Mouse (Mus musculus) hindbrain, postnatal 0 days (tissue): Measurements from ENCODE around the gene Camkmt. TPM values are rescaled to one million over a fixed set of nuclear protein-coding genes. Genes with fewer than 3 reads are reported as not detected.
A peak's percentile ranks its signal among the peaks of the same experiment; 100 is the strongest.

ENCODE experiments used
- ATAC-seq: fragments of 200-750 bp; cut with Nextera tagmentation; 2 replicates; pipeline ENCODE4 v1.8.0; 2017; ENCODE audit warnings: mild to moderate bottlenecking, moderate TSS enrichment, moderate library complexity
- DNase-seq: peaks from one replicate; pipeline ENCODE4 v3.0.0-alpha.2; 2015; ENCODE audit warnings: low spot score
- H3K27ac ChIP-seq: fragments of 300-500 bp; sonication (generic); 2 replicates; pipeline ENCODE4 v1.5.1; 2014; ENCODE audit warnings: mild to moderate bottlenecking
- H3K27me3 ChIP-seq: fragments of 300-500 bp; sonication (generic); 2 replicates; pipeline ENCODE4 v1.6.1; 2014; ENCODE audit warnings: low read length, mixed read lengths; ENCODE audit not compliant: insufficient read depth
- H3K36me3 ChIP-seq: fragments of 300-500 bp; sonication (generic); 2 replicates; pipeline ENCODE4 v1.6.1; 2014; ENCODE audit warnings: low read length, mixed read lengths; ENCODE audit not compliant: insufficient read depth
- H3K4me1 ChIP-seq: fragments of 300-500 bp; sonication (generic); 2 replicates; pipeline ENCODE4 v1.6.1; 2014; ENCODE audit warnings: antibody characterized with exemption, low read length, mixed read lengths; ENCODE audit not compliant: insufficient read depth
- H3K4me2 ChIP-seq: fragments of 300-500 bp; sonication (generic); 2 replicates; pipeline ENCODE4 v1.6.1; 2014; ENCODE audit warnings: low read depth, mild to moderate bottlenecking, low read length, moderate library complexity, mixed read lengths
- H3K4me3 ChIP-seq: fragments of 300-500 bp; sonication (generic); 2 replicates; pipeline ENCODE4 v1.5.1; 2014; ENCODE audit warnings: low read length
- H3K9ac ChIP-seq: fragments of 300-500 bp; sonication (generic); replicated peaks from 2 replicates; pipeline ENCODE4 v1.6.1; 2014; ENCODE audit warnings: mild to moderate bottlenecking, low read length, moderate library complexity, mixed read lengths
- H3K9me3 ChIP-seq: fragments of 300-500 bp; sonication (generic); 2 replicates; pipeline ENCODE4 v1.6.1; 2016; ENCODE audit warnings: low read length, mixed read lengths
- CTCF ChIP-seq: IDR thresholded peaks from 2 replicates; pipeline ENCODE4 v1.5.1; 2016; ENCODE audit warnings: antibody characterized with exemption, control low read depth, low read depth
- WGBS: fragments of 180-500 bp; shearing (Covaris S2); extraction: QIAGEN DNeasy Blood & Tissue Kit; methylation state at CpG from one replicate; pipeline ENCODE4 v1.1.7; 2014; 5-methylcytosine and 5-hydroxymethylcytosine counted together
- polyA plus RNA-seq: library from polyadenylated mRNA; unstranded; fragments of >200 nt; fragmentation: Nextera tagmentation; extraction: Ambion mirVana; gene quantifications from 2 replicates; pipeline ENCODE4 v1.2.1, GENCODE M21; 2015
- total RNA-seq: library from RNA; depleted of rRNA; stranded (reverse); fragments of >200 nt; gene quantifications from 2 replicates; pipeline ENCODE4 v1.2.3, GENCODE M21; 2014

The Camkmt gene
- total and polyA plus RNA-seq, 2 experiments from 2014 or later = 8.4 to 15.9 TPM

DNA sequence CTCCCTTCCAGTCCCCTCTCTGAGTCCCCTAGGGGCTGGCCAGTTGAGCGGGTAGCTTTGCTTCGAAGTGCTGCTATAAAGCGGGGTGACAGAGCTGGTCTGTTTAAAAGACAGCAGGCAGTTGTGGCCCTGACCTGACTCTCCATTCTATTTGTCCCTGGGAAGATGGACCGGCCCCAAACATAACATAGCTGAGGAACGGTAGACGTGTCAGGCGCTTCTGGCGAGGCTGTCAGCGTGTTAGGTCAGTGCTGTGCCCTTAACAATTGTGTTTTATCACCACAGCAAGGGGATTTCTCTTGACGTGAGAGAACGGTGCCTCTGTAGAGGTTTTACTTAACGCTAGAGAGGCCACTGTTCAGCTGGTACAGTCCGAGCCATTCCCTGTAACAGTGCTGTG is 86.9 kb downstream of the Camkmt start:
- Histone ChIP-seq H3K27me3 (no peaks in the 10 kb centered on the region), H3K27ac (no peak overlapping the region), H3K9me3 (no peaks in the 10 kb centered on the region), H3K4me3 (no peak overlapping the region), H3K9ac (no peak overlapping the region), H3K4me2 (no peak overlapping the region), H3K36me3 (no peaks in the 10 kb centered on the region), H3K4me1 (no peaks in the 10 kb centered on the region)
- ATAC-seq = no peak
- no peak for TF ChIP-seq CTCF
- no peak for DNase-seq
- 52% methylated on average over 13 of the region's 13 CpGs for WGBS

DNA sequence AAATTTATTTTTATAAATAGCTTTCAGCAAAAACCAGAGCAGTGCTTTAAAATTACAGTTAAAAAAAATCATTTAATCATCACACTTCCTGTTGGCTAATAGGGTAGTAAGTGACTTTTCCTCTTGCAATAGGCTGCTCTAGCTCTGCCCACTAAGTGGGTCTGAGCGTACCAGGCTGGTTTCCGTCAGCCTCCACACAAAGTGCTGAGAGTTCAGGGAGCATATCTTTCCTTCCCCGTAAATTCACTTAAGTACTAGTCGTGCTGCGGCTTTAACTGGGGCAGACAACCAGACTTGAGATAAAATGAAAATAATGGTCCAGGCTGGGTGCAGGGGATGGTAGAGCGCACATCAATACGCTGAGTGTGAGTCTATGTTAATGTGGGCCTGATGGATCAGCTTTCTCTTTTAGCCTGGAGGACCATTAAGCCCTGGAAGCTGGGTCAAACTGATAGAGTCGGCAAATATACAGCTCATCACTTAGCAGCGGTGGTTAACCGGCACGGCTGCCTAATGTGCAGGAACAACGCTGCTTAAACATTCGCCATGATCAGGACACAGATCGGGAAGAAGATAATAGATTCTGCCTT is 90.2 kb downstream of the Camkmt start:
- Histone ChIP-seq H3K4me2 (peak overlapping the region; percentile 40), H3K27ac (no peak overlapping the region), H3K27me3 (no peaks in the 10 kb centered on the region), H3K36me3 (no peaks in the 10 kb centered on the region), H3K9me3 (no peaks in the 10 kb centered on the region), H3K9ac (no peak overlapping the region), H3K4me3 (no peak overlapping the region), H3K4me1 (no peaks in the 10 kb centered on the region)
- 34% methylated on average over 14 of the region's 14 CpGs for WGBS
- no peak for TF ChIP-seq CTCF
- DNase-seq = peak; percentile 13
- ATAC-seq = no peak

DNA sequence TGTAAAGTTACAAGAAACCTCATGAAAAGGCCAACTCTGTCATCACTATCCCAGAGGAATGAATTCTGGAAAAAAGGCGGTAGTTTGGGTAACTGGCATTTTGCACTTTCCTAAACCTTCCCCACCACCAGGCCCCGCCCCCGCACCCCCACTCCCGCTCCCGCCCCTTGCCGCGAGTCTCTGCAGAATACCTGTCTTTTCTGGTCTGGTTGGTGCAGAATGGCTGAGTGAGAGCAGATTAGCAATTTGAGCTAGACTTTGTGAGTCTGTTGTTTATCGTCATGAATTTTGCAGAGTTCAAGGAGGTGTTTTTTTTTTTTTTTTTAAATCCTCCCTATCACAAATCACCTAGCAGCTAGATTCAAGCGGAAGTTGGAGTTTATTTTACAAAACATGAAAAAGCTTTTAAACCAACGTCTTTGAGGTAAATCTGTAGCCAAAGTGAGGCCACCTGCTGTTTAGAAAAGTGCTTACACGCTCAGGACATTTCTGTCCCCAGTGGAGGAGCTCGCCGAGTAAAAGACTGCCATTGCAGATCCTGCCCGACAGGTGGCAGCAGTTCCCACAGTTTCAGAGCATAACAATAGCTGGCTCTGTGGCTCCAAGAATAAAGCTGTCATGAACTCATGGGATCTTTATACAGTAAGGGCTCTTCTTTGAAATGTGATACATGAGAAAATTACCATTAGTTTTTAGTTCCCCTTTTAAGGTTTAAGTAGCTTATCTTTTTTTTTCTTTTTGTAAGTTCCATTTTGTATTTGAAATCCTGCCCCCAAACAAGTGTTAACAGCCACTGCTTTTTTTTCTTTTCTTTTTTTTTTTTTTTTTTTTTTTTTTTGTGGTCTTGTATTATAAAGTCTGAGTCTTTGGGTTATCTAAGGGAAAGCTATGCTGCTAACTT is 99.1 kb downstream of the Camkmt start:
- no peaks in the 10 kb centered on the region for H3K27me3 ChIP-seq
- H3K4me3 ChIP-seq = peak overlapping the region; percentile 25
- H3K4me2 ChIP-seq = peak overlapping the region; percentile 54
- 6% methylated on average over 14 of the region's 14 CpGs for WGBS
- no peaks in the 10 kb centered on the region for H3K36me3 ChIP-seq
- DNase-seq (peak; percentile 94), ATAC-seq (peak; percentile 89)
- H3K9ac ChIP-seq = no peak overlapping the region
- peak; percentile 95 for TF ChIP-seq CTCF
- no peak overlapping the region for H3K27ac ChIP-seq
- H3K9me3 ChIP-seq = no peaks in the 10 kb centered on the region
- H3K4me1 ChIP-seq = no peaks in the 10 kb centered on the region

DNA sequence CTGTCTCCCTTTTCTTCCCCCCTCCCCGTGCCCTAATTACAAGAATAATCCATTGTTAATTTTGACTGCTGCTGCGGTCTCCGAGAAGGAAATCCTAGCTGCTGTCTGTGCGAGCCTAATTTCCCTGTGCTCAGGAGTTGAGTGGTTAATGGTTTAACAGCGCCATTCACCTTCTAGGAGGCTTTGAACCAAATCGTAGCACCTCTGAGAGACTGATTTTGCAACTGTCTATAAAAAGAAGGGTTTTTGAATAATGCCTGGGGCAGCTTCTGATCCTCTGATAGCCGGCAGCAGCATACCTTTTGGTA is 99.7 kb downstream of the Camkmt start:
- H3K4me3 ChIP-seq = no peak overlapping the region
- 29% methylated on average over 7 of the region's 7 CpGs for WGBS
- no peaks in the 10 kb centered on the region for H3K36me3 ChIP-seq
- H3K27me3 ChIP-seq = no peaks in the 10 kb centered on the region
- H3K9ac ChIP-seq = no peak overlapping the region
- ATAC-seq (no peak), DNase-seq (peak; percentile 13)
- no peaks in the 10 kb centered on the region for H3K4me1 ChIP-seq
- H3K27ac ChIP-seq = no peak overlapping the region
- no peaks in the 10 kb centered on the region for H3K9me3 ChIP-seq
- H3K4me2 ChIP-seq = peak overlapping the region; percentile 36; the same call in 1 of the 2 replicates
- no peak for TF ChIP-seq CTCF

DNA sequence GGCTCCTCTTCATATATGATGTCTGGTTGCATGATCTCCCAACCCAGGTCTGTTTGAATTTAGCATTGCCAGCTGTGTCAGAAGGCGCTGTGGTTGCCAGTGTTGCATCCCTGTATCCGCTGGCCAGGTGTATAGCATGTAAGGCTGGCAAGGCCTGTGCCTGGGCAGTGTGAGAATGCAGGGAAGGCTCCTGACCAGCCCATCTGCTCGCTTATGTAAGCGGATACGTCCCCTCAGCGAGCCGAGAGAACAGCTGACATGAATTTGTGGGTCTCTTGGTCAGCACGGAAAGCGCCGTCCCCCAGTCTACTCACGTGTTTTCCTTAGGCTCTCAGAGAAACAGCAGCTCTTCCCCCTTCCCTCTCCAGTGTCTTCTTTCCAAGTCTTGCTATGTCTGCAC is 102.9 kb downstream of the Camkmt start:
- H3K9ac ChIP-seq = no peak overlapping the region
- H3K27ac ChIP-seq = no peak overlapping the region
- H3K4me1 ChIP-seq = no peaks in the 10 kb centered on the region
- no peaks in the 10 kb centered on the region for H3K36me3 ChIP-seq
- no peaks in the 10 kb centered on the region for H3K9me3 ChIP-seq
- H3K4me3 ChIP-seq = no peak overlapping the region
- TF ChIP-seq CTCF = no peak
- H3K4me2 ChIP-seq = no peak overlapping the region
- no peak for ATAC-seq
- WGBS = 90% methylated on average over 11 of the region's 11 CpGs
- H3K27me3 ChIP-seq = no peaks in the 10 kb centered on the region
- no peak for DNase-seq

DNA sequence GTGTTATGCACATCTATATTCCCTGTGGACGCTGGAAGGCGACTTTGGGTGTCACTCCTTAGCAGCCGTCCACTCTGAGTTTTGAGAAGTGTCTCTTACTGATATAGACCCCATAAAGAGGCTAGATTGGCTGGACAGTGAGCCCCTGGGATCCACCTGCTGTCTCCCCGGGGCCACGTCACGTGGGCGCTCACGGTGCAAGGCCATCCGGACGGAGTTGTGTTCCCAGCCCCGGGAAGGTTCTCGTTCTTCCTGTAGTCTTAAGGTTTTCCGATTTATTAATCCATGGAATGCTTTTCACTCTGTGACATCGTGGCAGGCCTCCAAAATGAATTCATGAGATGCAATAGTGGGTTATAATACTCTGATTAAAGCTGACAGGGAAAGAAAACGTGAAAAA is 108.4 kb downstream of the Camkmt start:
- Histone ChIP-seq H3K27me3 (no peaks in the 10 kb centered on the region), H3K9ac (no peak overlapping the region), H3K9me3 (no peaks in the 10 kb centered on the region), H3K27ac (no peak overlapping the region), H3K36me3 (no peaks in the 10 kb centered on the region), H3K4me3 (no peak overlapping the region), H3K4me2 (no peak overlapping the region), H3K4me1 (no peaks in the 10 kb centered on the region)
- ATAC-seq (no peak), DNase-seq (no peak)
- TF ChIP-seq CTCF = no peak
- 82% methylated on average over 15 of the region's 15 CpGs for WGBS

DNA sequence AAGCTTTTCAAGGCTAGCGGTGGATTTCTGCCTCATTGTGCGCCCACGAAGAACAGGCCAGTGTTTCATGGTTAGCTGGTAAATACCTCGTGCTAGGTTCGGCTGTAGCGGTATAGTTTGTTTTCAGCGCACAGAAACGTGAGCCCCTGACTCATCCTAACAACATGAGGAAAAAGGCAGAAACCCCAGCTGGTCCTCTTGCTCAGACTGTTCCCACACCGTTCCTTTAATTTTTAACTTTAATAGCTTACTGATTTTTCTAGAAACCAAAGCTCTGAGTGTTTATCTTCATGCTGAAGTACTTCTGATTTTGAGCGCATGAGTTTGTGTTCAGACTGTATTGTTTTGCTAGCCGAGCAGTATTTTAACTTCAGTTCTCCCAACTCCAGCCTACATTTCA is 109.0 kb downstream of the Camkmt start:
- H3K9me3 ChIP-seq = no peaks in the 10 kb centered on the region
- H3K9ac ChIP-seq = no peak overlapping the region
- no peaks in the 10 kb centered on the region for H3K4me1 ChIP-seq
- H3K4me3 ChIP-seq = no peak overlapping the region
- no peaks in the 10 kb centered on the region for H3K36me3 ChIP-seq
- WGBS = 88% methylated on average over 11 of the region's 11 CpGs
- H3K27ac ChIP-seq = no peak overlapping the region
- H3K27me3 ChIP-seq = no peaks in the 10 kb centered on the region
- no peak for DNase-seq
- H3K4me2 ChIP-seq = no peak overlapping the region
- TF ChIP-seq CTCF = no peak
- ATAC-seq = no peak
